Mouse (Mus musculus) thymus, postnatal 25 days (tissue): ENCODE measurements around the gene Tfap2c.

ENCODE experiments used
- DNase-seq: peaks from one replicate; pipeline ENCODE4 v3.0.0; 2022

The Tfap2c gene

DNA sequence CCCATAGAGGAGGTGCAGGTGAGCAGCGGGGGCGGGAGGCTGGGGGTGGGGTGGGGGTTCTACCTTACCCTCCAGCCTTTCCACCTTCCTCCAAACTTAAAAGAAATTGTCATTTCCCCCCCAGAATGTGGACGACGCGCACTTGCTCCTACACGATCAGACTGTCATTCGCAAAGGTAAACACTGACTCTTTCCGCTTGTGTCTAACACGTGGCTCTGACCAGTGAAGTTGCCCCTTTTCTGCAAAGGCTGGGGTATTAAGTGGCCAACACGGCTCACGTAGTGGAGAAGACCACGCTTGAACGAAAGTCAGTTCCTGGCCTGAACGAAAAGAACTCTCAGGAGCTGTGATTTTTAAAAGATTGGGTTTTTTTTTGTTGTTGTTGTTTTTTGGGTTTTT is 2.5 kb downstream of the Tfap2c start:
- DNase-seq = no peak

GRCm38 (mm10) chr2:172552666-172553065 is 3.3 kb downstream of the Tfap2c start:
- DNase-seq = no peak

- DNase-seq = no peak
These were observed 4.8 kb downstream of the Tfap2c start for GRCm38 (mm10) chr2:172554211-172554610.

GRCm38 (mm10) chr2:172558674-172559468 is 9.5 kb downstream of the Tfap2c start:
- no peak for DNase-seq

GRCm38 (mm10) chr2:172561016-172561415 is 11.6 kb downstream of the Tfap2c start:
- DNase-seq = no peak

DNA sequence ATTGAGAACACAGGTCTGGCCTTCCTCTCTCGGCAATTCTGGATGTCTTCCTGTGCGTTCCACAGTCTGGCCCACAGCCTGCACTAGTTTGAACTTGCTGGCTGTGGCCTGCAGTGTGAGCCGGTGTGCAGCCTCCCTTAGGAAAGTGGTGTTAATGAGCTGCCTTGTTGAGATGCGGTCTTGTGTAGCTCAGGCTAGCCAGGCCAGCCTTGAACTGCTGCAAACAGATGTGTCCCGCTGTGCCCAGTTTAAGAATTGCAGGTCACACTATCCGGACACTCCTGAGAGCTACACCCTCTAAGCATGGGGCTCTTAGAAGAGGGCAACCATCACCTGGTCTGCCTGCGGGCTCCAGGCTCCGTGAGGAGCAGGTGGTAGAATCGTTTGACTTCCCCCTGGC is 18.4 kb downstream of the Tfap2c start:
- DNase-seq = no peak

DNA sequence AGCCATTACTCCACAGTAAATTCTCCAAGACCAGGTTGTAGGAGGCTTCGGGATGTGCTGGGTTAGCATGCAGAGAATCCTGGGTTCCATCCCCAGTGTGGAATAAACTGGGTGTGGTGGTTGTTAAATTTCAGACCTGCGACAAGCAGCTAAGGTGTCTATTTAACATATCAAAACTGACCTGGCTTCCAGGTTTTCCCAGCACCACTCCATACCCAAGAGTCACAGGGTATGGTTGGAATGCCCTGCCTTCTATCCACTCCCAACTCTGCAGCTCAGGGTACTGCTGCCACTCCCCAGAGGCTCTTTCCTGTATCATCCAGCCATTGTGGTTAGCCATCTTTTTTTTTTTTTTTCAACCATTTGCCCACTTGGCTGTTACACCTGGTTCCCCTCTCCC is 19.1 kb downstream of the Tfap2c start:
- no peak for DNase-seq

GRCm38 (mm10) chr2:172577196-172577766 is 27.9 kb downstream of the Tfap2c start:
- no peak for DNase-seq

DNA sequence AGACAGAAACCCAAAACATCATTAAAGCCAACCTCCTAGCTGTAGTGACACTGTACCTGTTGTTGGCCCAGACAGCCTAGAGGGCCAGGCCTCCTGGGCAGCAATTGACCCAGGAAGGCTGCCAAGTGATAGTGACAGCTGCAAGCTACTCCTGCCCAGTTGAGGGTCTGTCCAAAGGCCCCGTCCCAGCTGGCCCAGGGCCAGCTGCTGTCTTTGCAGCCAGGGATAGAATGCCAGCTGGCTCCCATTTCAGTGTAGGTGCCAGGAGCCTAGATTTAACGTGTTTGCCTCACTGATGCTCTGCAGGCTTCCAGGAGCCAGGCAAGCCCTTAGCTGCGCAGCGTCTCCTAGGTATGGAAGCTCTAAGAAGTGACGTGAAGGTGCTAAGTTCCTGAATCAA is 29.8 kb downstream of the Tfap2c start:
- DNase-seq = no peak

DNA sequence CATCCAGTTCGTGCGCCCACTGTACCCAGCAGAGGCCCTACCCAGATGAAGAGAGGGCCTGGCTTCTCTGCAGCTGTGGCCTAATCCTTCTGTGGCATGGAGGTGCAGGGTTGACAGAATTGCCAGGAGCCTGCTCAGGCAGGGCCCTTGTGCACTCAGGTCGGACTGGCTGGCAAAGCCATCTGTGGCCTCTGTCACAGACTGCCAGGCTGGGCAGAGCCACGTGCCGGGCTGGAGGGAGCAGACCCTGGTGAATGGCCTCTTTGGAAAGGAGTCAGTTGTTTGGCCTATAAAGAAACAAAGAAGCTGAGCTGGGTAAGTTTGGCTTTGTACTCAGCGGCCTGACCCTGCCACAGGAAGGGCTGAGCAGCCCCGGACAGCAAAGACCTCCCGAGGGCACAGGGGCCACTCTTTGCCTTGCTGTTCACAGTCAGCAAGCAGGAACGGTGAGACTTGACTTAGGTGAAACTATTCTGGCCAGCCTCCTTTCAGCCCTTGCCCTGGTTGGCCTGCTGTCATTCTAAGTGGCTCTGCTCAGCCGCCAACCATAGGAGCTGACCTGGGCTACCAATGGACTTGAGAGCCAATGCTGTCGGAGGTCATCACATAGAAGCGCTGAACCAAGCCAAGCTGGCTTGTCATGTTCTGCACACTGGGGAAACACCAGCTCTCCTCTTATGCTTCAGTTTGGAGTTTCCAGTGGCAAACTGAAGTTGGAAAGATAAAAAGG is 31.3 kb downstream of the Tfap2c start:
- no peak for DNase-seq

- no peak for DNase-seq
These were observed 33.9 kb downstream of the Tfap2c start for GRCm38 (mm10) chr2:172583312-172583711.

DNA sequence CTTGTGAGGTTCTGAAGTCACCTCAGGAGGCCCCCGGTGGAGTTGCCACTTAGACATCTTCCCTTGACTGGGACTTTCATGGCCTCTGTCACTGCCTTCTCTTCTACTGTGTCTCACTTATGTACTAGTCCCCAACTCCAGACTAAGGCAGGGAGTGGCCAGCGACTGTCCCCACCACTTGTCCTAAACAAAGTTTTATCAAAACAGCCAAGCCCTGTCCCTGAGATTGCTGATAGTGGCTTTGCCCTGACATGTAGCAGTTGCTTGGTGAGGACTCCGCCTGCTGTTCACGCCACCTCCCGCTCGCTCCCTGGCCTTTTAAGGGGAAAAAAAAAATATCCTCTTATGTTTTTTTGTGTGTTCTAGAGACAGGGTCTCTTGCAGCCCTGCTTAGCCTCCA is 35.9 kb downstream of the Tfap2c start:
- no peak for DNase-seq

- DNase-seq = no peak
These were observed 39.7 kb downstream of the Tfap2c start for GRCm38 (mm10) chr2:172589048-172589447.

DNA sequence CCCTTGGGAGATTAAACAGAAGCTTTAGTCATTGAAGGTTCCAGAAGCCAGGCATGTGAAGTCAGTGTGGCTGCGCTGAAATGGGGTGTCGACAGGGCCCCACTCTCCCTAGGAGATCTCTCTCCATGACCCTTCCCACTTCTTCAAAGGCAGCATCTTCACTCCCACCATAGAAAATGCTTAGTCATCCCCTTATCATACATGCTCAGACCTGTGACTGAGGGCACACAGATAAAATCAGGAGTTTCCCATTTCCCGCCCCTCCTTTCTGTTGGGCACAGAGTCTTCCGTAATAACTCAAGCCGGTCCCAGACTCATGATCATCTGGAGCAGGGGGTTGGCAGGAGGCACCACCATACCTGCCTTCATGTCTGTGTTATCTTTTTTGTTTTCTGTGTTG is 41.4 kb downstream of the Tfap2c start:
- DNase-seq = no peak

GRCm38 (mm10) chr2:172594326-172594725 is 44.9 kb downstream of the Tfap2c start:
- no peak for DNase-seq

DNA sequence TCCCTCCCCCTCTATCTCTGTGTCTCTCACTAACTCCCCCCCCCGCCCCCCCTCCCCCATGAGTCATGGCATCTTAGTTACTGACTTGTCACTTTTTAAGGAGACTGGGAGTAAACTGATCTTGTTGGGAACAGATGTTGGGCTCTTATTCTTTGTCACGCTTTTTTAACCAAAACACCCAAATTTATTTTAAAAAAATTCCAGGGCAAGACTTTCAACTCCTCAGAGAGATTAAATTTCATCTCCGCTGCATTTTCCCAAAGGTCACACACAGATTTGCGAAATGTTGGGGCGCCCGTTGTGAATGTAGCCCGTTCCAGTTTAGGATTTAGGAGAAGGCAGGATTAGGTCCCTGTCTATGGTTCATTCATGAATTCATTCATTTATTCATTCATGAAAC is 47.7 kb downstream of the Tfap2c start:
- no peak for DNase-seq

- DNase-seq = no peak
These were observed 48.5 kb downstream of the Tfap2c start for GRCm38 (mm10) chr2:172597881-172598280.

DNA sequence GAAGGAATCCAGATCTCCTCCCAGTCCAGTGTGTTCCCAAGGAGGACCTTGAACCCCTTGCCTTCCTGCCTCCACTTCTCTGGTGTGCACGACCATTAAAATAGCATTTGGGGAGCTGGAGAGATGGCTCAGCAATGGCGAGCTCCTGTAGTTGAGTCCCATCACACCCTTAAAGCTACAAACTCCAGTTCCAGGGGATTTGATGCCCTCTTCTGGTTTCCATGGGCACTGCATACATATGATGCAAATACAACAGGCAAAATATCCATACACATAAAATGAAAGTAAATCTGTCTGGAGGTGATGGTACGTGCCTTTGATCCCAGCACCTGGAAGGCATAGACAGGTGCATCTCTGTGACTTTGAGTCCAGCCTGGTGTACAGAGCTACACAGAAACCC is 55.2 kb downstream of the Tfap2c start:
- no peak for DNase-seq

DNA sequence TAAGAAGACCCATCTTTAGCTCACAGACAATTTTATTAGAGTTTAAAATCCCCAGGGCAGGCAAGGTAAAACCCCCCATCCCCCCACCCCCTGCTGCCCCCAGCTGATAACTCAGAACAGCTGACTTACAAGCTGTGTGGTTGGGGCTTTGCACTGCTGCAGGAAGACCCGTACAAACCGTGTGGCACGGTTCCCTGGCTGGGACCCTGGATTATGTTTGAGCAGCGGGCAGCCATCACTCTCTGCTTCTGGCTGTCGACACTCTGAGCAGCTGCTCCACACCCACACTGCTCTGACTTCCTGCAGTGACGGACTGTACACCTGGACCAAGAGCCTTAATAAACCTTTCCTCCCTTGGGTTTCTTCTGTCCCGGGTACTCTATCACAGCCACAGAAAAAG is 56.2 kb downstream of the Tfap2c start:
- no peak for DNase-seq

- no peak for DNase-seq
These were observed 58.3 kb downstream of the Tfap2c start for GRCm38 (mm10) chr2:172607710-172608109.
